Mouse (Mus musculus) megakaryocyte, embryonic 14.5 days (primary cell): ENCODE data around the gene Dimt1.

Experiments used
- FLI1 ChIP-seq: IDR thresholded peaks from 2 replicates; pipeline ENCODE4 v1.6.1; 2012; ENCODE audit warnings: low read length, inconsistent platforms, mixed read lengths
- GATA1 ChIP-seq: IDR thresholded peaks from 3 replicates; pipeline ENCODE4 v1.6.1; 2012; ENCODE audit warnings: mixed read lengths, low read length, inconsistent platforms, borderline replicate concordance

- TF ChIP-seq GATA1 (no peak), FLI1 (no peak)
Measured at GRCm38 (mm10) chr13:106929201-106929600, 17.7 kb upstream of the Dimt1 start.
